Mouse (Mus musculus): Measurements from ENCODE around the gene Usp37. TPM values are rescaled to one million over a fixed set of nuclear protein-coding genes. Genes with fewer than 3 reads are reported as not detected.

The Usp37 gene
- polyA plus RNA-seq, 1 experiment from 2014 or later = 14.4 TPM

- no peaks in the 10 kb centered on the region for H3K9me3 ChIP-seq (replicated peaks)
- WGBS = 39% methylated on average over 4 of the region's 4 CpGs
- no peak overlapping the region for H3K4me2 ChIP-seq
- H3K4me1 ChIP-seq (replicated peaks) = no peaks in the 10 kb centered on the region
- no peak overlapping the region for H3K4me3 ChIP-seq
- H3K27me3 ChIP-seq = no peaks in the 10 kb centered on the region
- no peak overlapping the region for H3K9ac ChIP-seq
- ATAC-seq (replicated peaks; ENCODE audit: insufficient number of reproducible peaks, insufficient read depth, low FRiP score, low read depth) = 0 out of 2 replicates have a peak, but pooled peaks have one; percentile 50
- H3K36me3 ChIP-seq = peaks cover 52% of the 10 kb centered on the region
- peak overlapping the region; percentile 28; the same call in 1 of the 2 replicates for H3K27ac ChIP-seq
Measured at GRCm38 (mm10) chr1:74452611-74453045, 91.5 kb downstream of the Usp37 start.

GRCm38 (mm10) chr1:74444538-74444937 is 99.5 kb downstream of the Usp37 start:
- no peak for ATAC-seq (replicated peaks; ENCODE audit: insufficient number of reproducible peaks, insufficient read depth, low FRiP score, low read depth)
- Histone ChIP-seq H3K4me1 (replicated peaks) (no peaks in the 10 kb centered on the region), H3K27ac (no peak overlapping the region), H3K4me2 (no peak overlapping the region), H3K4me3 (no peak overlapping the region), H3K27me3 (no peaks in the 10 kb centered on the region), H3K9ac (no peak overlapping the region), H3K9me3 (replicated peaks) (no peaks in the 10 kb centered on the region), H3K36me3 (peaks cover 40% of the 10 kb centered on the region)
- 89% methylated on average over 2 of the region's 2 CpGs for WGBS

GRCm38 (mm10) chr1:74439166-74439876 is 104.8 kb downstream of the Usp37 start:
- Histone ChIP-seq H3K4me2 (no peak overlapping the region), H3K36me3 (peaks cover 46% of the 10 kb centered on the region), H3K4me3 (no peak overlapping the region), H3K27me3 (no peaks in the 10 kb centered on the region), H3K27ac (no peak overlapping the region), H3K4me1 (replicated peaks) (no peaks in the 10 kb centered on the region; the same call in 1 of the 2 replicates), H3K9me3 (replicated peaks) (no peaks in the 10 kb centered on the region), H3K9ac (no peak overlapping the region)
- ATAC-seq (replicated peaks; ENCODE audit: insufficient number of reproducible peaks, insufficient read depth, low FRiP score, low read depth) = no peak
- 79% methylated on average over 19 of the region's 19 CpGs for WGBS

GRCm38 (mm10) chr1:74437702-74438427 is 106.2 kb downstream of the Usp37 start:
- Histone ChIP-seq H3K36me3 (peaks cover 45% of the 10 kb centered on the region), H3K9ac (no peak overlapping the region)

GRCm38 (mm10) chr1:74435563-74435962 is 108.5 kb downstream of the Usp37 start:
- no peak for ATAC-seq (replicated peaks; ENCODE audit: insufficient number of reproducible peaks, insufficient read depth, low FRiP score, low read depth)
- peaks cover 30% of the 10 kb centered on the region for H3K36me3 ChIP-seq
- no peak overlapping the region for H3K4me3 ChIP-seq
- no peaks in the 10 kb centered on the region for H3K27me3 ChIP-seq
- no peak overlapping the region for H3K27ac ChIP-seq
- 76% methylated on average over 6 of the region's 6 CpGs for WGBS
- no peaks in the 10 kb centered on the region for H3K9me3 ChIP-seq (replicated peaks)
- peaks cover 3% of the 10 kb centered on the region for H3K4me1 ChIP-seq (replicated peaks)
- H3K4me2 ChIP-seq = no peak overlapping the region
- H3K9ac ChIP-seq = no peak overlapping the region

More at GRCm38 (mm10) chr1:74437702-74438427, 106.2 kb downstream of the Usp37 start:
- no peaks in the 10 kb centered on the region for H3K9me3 ChIP-seq (replicated peaks)
- H3K27ac ChIP-seq = no peak overlapping the region
- no peak overlapping the region for H3K4me2 ChIP-seq
- no peaks in the 10 kb centered on the region for H3K27me3 ChIP-seq
- WGBS = 49% methylated on average over 8 of the region's 8 CpGs
- ATAC-seq (replicated peaks; ENCODE audit: insufficient number of reproducible peaks, insufficient read depth, low FRiP score, low read depth) = 0 out of 2 replicates have a peak, but pooled peaks have one; percentile 55
- no peak overlapping the region for H3K4me3 ChIP-seq
- peaks cover 3% of the 10 kb centered on the region for H3K4me1 ChIP-seq (replicated peaks)

- ATAC-seq (replicated peaks; ENCODE audit: insufficient number of reproducible peaks, insufficient read depth, low FRiP score, low read depth) = no peak
- H3K27ac ChIP-seq = no peak overlapping the region
- H3K36me3 ChIP-seq = peaks cover 27% of the 10 kb centered on the region
- no peak overlapping the region for H3K9ac ChIP-seq
- H3K4me3 ChIP-seq = no peak overlapping the region
- 56% methylated on average over 5 of the region's 5 CpGs for WGBS
- H3K4me2 ChIP-seq = no peak overlapping the region
- peaks cover 3% of the 10 kb centered on the region for H3K4me1 ChIP-seq (replicated peaks)
- H3K9me3 ChIP-seq (replicated peaks) = no peaks in the 10 kb centered on the region
- H3K27me3 ChIP-seq = no peaks in the 10 kb centered on the region
Measured at GRCm38 (mm10) chr1:74434596-74434995, 109.5 kb downstream of the Usp37 start.

GRCm38 (mm10) chr1:74433220-74433619 is 110.9 kb downstream of the Usp37 start:
- H3K9ac ChIP-seq = no peak overlapping the region

GRCm38 (mm10) chr1:74425845-74426244 is 118.2 kb downstream of the Usp37 start:
- peaks cover 9% of the 10 kb centered on the region for H3K4me1 ChIP-seq (replicated peaks)
- no peak overlapping the region for H3K9ac ChIP-seq
- no peak overlapping the region for H3K4me3 ChIP-seq
- no peaks in the 10 kb centered on the region for H3K27me3 ChIP-seq
- H3K36me3 ChIP-seq = no peaks in the 10 kb centered on the region
- H3K9me3 ChIP-seq (replicated peaks) = no peaks in the 10 kb centered on the region
- ATAC-seq (replicated peaks; ENCODE audit: insufficient number of reproducible peaks, insufficient read depth, low FRiP score, low read depth) = no peak
- 61% methylated on average over 7 of the region's 7 CpGs for WGBS
- no peak overlapping the region for H3K27ac ChIP-seq
- H3K4me2 ChIP-seq = no peak overlapping the region

More at GRCm38 (mm10) chr1:74433220-74433619, 110.9 kb downstream of the Usp37 start:
- H3K27me3 ChIP-seq = no peaks in the 10 kb centered on the region
- no peak overlapping the region for H3K4me2 ChIP-seq
- peaks cover 3% of the 10 kb centered on the region for H3K4me1 ChIP-seq (replicated peaks)
- H3K9me3 ChIP-seq (replicated peaks) = no peaks in the 10 kb centered on the region
- 52% methylated on average over 6 of the region's 6 CpGs for WGBS
- ATAC-seq (replicated peaks; ENCODE audit: insufficient number of reproducible peaks, insufficient read depth, low FRiP score, low read depth) = 0 out of 2 replicates have a peak, but pooled peaks have one; percentile 37
- no peak overlapping the region for H3K4me3 ChIP-seq
- no peak overlapping the region for H3K27ac ChIP-seq
- H3K36me3 ChIP-seq = peaks cover 14% of the 10 kb centered on the region; the same call in 1 of the 2 replicates

GRCm38 (mm10) chr1:74423147-74423546 is 120.9 kb downstream of the Usp37 start:
- ATAC-seq (replicated peaks; ENCODE audit: insufficient number of reproducible peaks, insufficient read depth, low FRiP score, low read depth) = no peak
- no peak overlapping the region for H3K27ac ChIP-seq
- no peak overlapping the region for H3K4me3 ChIP-seq
- no peaks in the 10 kb centered on the region for H3K36me3 ChIP-seq
- H3K9ac ChIP-seq = no peak overlapping the region
- H3K9me3 ChIP-seq (replicated peaks) = no peaks in the 10 kb centered on the region
- peaks cover 17% of the 10 kb centered on the region for H3K4me1 ChIP-seq (replicated peaks)
- 18% methylated on average over 8 of the region's 8 CpGs for WGBS
- H3K27me3 ChIP-seq = no peaks in the 10 kb centered on the region
- H3K4me2 ChIP-seq = no peak overlapping the region

GRCm38 (mm10) chr1:74419440-74419794 is 124.7 kb downstream of the Usp37 start:
- no peaks in the 10 kb centered on the region for H3K27me3 ChIP-seq
- no peak overlapping the region for H3K9ac ChIP-seq
- ATAC-seq (replicated peaks; ENCODE audit: insufficient number of reproducible peaks, insufficient read depth, low FRiP score, low read depth) = no peak
- H3K36me3 ChIP-seq = no peaks in the 10 kb centered on the region
- H3K27ac ChIP-seq = no peak overlapping the region
- no peak overlapping the region for H3K4me2 ChIP-seq
- peaks cover 17% of the 10 kb centered on the region for H3K4me1 ChIP-seq (replicated peaks)
- H3K9me3 ChIP-seq (replicated peaks) = no peaks in the 10 kb centered on the region
- WGBS = 49% methylated on average over 9 of the region's 9 CpGs
- no peak overlapping the region for H3K4me3 ChIP-seq

- H3K4me1 ChIP-seq (replicated peaks) = peaks cover 17% of the 10 kb centered on the region
- H3K4me3 ChIP-seq = no peak overlapping the region
- no peak for ATAC-seq (replicated peaks; ENCODE audit: insufficient number of reproducible peaks, insufficient read depth, low FRiP score, low read depth)
- no peaks in the 10 kb centered on the region for H3K9me3 ChIP-seq (replicated peaks)
- H3K9ac ChIP-seq = no peak overlapping the region
- H3K27ac ChIP-seq = no peak overlapping the region
- H3K36me3 ChIP-seq = no peaks in the 10 kb centered on the region
- no peaks in the 10 kb centered on the region for H3K27me3 ChIP-seq
- 65% methylated on average over 17 of the region's 17 CpGs for WGBS
- no peak overlapping the region for H3K4me2 ChIP-seq
Measured at GRCm38 (mm10) chr1:74418747-74419439, 125.2 kb downstream of the Usp37 start.

Data from heart, embryonic 15.5 days (tissue).